Mouse (Mus musculus) skeletal muscle tissue, adult 2 months (tissue): ENCODE measurements around the gene Stat1.

Experiments
- DNase-seq: peaks from one replicate; pipeline ENCODE4 v3.0.0-alpha.2; 2012; ENCODE audit warnings: low read depth, low spot score

Stat1 gene

GRCm38 (mm10) chr1:52131787-52132377, 12.6 kb downstream of the Stat1 start:
- no peak for DNase-seq

GRCm38 (mm10) chr1:52133254-52133653, 14.0 kb downstream of the Stat1 start:
- no peak for DNase-seq

GRCm38 (mm10) chr1:52137292-52137691, 18.1 kb downstream of the Stat1 start:
- DNase-seq = no peak

GRCm38 (mm10) chr1:52140534-52140933, 21.3 kb downstream of the Stat1 start:
- DNase-seq = no peak

- no peak for DNase-seq
Measured at GRCm38 (mm10) chr1:52141482-52141881, 22.2 kb downstream of the Stat1 start.

- DNase-seq = no peak
Measured at GRCm38 (mm10) chr1:52142117-52142516, 22.9 kb downstream of the Stat1 start.

GRCm38 (mm10) chr1:52143191-52143590, 24.0 kb downstream of the Stat1 start:
- no peak for DNase-seq

GRCm38 (mm10) chr1:52143596-52144156, 24.4 kb downstream of the Stat1 start:
- no peak for DNase-seq

GRCm38 (mm10) chr1:52144907-52145306, 25.7 kb downstream of the Stat1 start:
- no peak for DNase-seq

- peak; percentile 63 for DNase-seq
Measured at GRCm38 (mm10) chr1:52146214-52146970, 27.2 kb downstream of the Stat1 start.

- no peak for DNase-seq
Measured at GRCm38 (mm10) chr1:52147431-52147830, 28.2 kb downstream of the Stat1 start.

GRCm38 (mm10) chr1:52148178-52148577, 28.9 kb downstream of the Stat1 start:
- DNase-seq = no peak

- no peak for DNase-seq
Measured at GRCm38 (mm10) chr1:52148696-52149095, 29.5 kb downstream of the Stat1 start.

GRCm38 (mm10) chr1:52149934-52150346, 30.7 kb downstream of the Stat1 start:
- peak; percentile 65 for DNase-seq

GRCm38 (mm10) chr1:52150676-52151075, 31.4 kb downstream of the Stat1 start:
- no peak for DNase-seq

- no peak for DNase-seq
Measured at GRCm38 (mm10) chr1:52151166-52151565, 31.9 kb downstream of the Stat1 start.

GRCm38 (mm10) chr1:52152369-52152768, 33.1 kb downstream of the Stat1 start:
- DNase-seq = no peak

- DNase-seq = no peak
Measured at GRCm38 (mm10) chr1:52152936-52153335, 33.7 kb downstream of the Stat1 start.

GRCm38 (mm10) chr1:52154890-52155289, 35.6 kb downstream of the Stat1 start:
- no peak for DNase-seq

- DNase-seq = no peak
Measured at GRCm38 (mm10) chr1:52156351-52156750, 37.1 kb downstream of the Stat1 start.

- DNase-seq = no peak
Measured at GRCm38 (mm10) chr1:52158040-52158439, 38.8 kb downstream of the Stat1 start.

GRCm38 (mm10) chr1:52158490-52159381, 39.5 kb downstream of the Stat1 start:
- peak; percentile 67 for DNase-seq
